Mouse (Mus musculus): ENCODE data around the gene Sema6c. TPM values are rescaled to one million over a fixed set of nuclear protein-coding genes. Genes with fewer than 3 reads are reported as not detected.

Sema6c gene
- total RNA-seq, 2 experiments from 2014 or later = 2.3 to 3.7 TPM

Small RNAs within 50 kb of the gene (microRNA-seq; reads per million reads assigned to microRNA genes)
- not detected for gene Mir8099-1

Other genes with a start within 250 kb of the Sema6c start
- gene Selenbp1, start 227.4 kb upstream of the Sema6c start, total RNA-seq (2021) = 10 to 100 TPM; 40.5 to 81.7 TPM
- gene Rfx5, start 206.4 kb upstream of the Sema6c start, total RNA-seq (2021) = 10 to 100 TPM; 24.0 to 24.6 TPM
- 10 to 100 TPM; 61.8 to 62.9 TPM for gene Pi4kb, start 185.7 kb upstream of the Sema6c start, total RNA-seq (2021)
- 10 to 100 TPM; 23.1 to 37.7 TPM for gene Zfp687, start 145.0 kb upstream of the Sema6c start, total RNA-seq (2021)
- gene Psmd4, start 117.8 kb upstream of the Sema6c start, total RNA-seq (2021) = 100 to 1,000 TPM; 284 to 331 TPM
- 10 to 100 TPM; 41.8 to 58.9 TPM for gene Pip5k1a, start 53.5 kb upstream of the Sema6c start, total RNA-seq (2021)
- gene Vps72, start 49.4 kb upstream of the Sema6c start, total RNA-seq (2021) = 10 to 100 TPM; 56.1 to 63.3 TPM
- 1 to 10 TPM in 1 of 2 experiments, under 1 TPM in 1; 0.66 to 1.4 TPM for gene Tmod4, start 36.0 kb upstream of the Sema6c start, total RNA-seq (2021)
- gene Scnm1, start 26.4 kb upstream of the Sema6c start, total RNA-seq (2021) = 10 to 100 TPM; 33.8 to 35.4 TPM
- gene Lysmd1, start 26.4 kb upstream of the Sema6c start, total RNA-seq (2021) = 1 to 10 TPM; 8.3 to 9.7 TPM
- gene Tnfaip8l2, start 18.1 kb upstream of the Sema6c start, total RNA-seq (2021) = 1 to 10 TPM; 1.8 to 2.1 TPM
- 10 to 100 TPM; 21.3 to 22.6 TPM for gene Gabpb2, start 57.5 kb downstream of the Sema6c start, total RNA-seq (2021)
- gene Cdc42se1, start 68.3 kb downstream of the Sema6c start, total RNA-seq (2021) = 10 to 100 TPM; 86.9 to 94.8 TPM
- 10 to 100 TPM in 1 of 2 experiments, 1 to 10 TPM in 1; 6.9 to 10.9 TPM for gene Mllt11, start 71.7 kb downstream of the Sema6c start, total RNA-seq (2021)
- under 1 TPM; 0.17 to 0.26 TPM for gene Gm128, start 81.1 kb downstream of the Sema6c start, total RNA-seq (2021)
- gene Bnipl, start 90.7 kb downstream of the Sema6c start, total RNA-seq (2021) = under 1 TPM in 1 of 2 experiments, not detected in 1; 0.89 TPM
- gene Mindy1, start 120.9 kb downstream of the Sema6c start, total RNA-seq (2021) = 100 to 1,000 TPM; 120 to 147 TPM
- gene Prune1, start 121.6 kb downstream of the Sema6c start, total RNA-seq (2021) = 10 to 100 TPM; 25.1 to 33.3 TPM
- gene Anxa9, start 146.7 kb downstream of the Sema6c start, total RNA-seq (2021) = 1 to 10 TPM; 1.1 to 3.3 TPM
- 100 to 1,000 TPM; 239 to 254 TPM for gene Cers2, start 154.3 kb downstream of the Sema6c start, total RNA-seq (2021)
- gene Setdb1, start 196.7 kb downstream of the Sema6c start, total RNA-seq (2021) = 10 to 100 TPM; 25.9 to 29.7 TPM
- not detected for gene 4930558C23Rik, start 242.4 kb downstream of the Sema6c start, total RNA-seq (2021)